Mouse (Mus musculus): ENCODE data around the gene Tulp2. TPM values are rescaled to one million over a fixed set of nuclear protein-coding genes. Genes with fewer than 3 reads are reported as not detected.

Tulp2 gene
- polyA plus RNA-seq, 1 experiment, result 0.06 TPM

DNA sequence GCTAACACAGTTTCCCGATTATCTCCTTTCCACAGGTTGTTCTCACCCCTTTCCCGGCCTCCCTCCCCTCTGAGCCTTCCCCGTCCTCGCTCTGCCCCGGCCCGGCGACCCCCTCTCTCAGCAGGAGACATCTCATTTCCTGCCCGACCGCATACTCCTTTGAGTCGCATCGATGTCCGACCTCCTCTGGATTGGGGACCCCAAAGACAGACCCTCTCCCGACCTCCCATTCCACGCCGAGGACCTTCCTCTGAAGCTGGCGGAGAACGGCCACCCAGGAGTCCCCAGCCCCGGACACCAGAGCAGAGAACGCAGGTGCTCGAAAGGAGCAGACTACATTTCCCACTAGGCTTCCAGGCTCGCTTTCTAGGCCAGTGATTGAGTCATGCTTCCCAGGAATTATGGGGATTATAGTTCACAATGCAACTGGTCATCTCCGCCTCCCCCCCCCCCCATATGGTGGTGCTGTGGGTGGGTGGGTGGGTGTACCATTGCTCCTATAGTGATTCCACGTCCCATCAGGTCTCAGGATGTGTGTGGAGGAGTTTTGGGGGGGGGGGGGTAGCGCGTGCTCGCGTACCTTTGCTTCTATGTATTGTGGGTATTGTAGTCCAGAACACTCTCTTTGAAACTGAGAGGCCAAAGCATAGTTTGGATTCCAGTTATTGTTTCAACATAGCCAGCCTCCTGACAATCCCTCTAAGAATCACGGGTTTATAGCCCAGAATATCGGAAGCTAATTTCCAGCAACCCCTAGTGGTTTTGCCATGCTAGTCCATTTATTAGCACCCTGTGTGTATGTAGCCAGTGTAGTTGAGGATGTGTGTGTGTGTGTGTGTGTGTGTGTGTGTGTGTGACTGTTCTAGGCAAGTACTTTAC lies 56.7 kb downstream of the Tulp2 start:
- no peaks in the 10 kb centered on the region for H3K36me3 ChIP-seq (ENCODE audit: control insufficient read depth, insufficient read depth)
- H3K4me2 ChIP-seq (ENCODE audit: low read depth), result no peak overlapping the region
- H3K4me3 ChIP-seq, result no peak overlapping the region
- TF ChIP-seq POLR2A (IDR thresholded peaks at IDR 0.05; ENCODE audit: insufficient read length, low read depth) (no peak), USF1 (IDR thresholded peaks at IDR 0.05; ENCODE audit: low read depth) (no peak), MYOD1 (IDR thresholded peaks at IDR 0.05; ENCODE audit: control insufficient read depth in 1 of 3, insufficient read length in 2 of 3, low read depth in 2 of 3) (no peak), SRF (IDR thresholded peaks at IDR 0.05; ENCODE audit: control insufficient read depth, insufficient read length, low read depth) (no peak), E2F4 (IDR thresholded peaks at IDR 0.05; ENCODE audit: insufficient read depth) (no peak), REST (IDR thresholded peaks at IDR 0.05; ENCODE audit: insufficient read depth, insufficient read length) (no peak), TCF3 (IDR thresholded peaks at IDR 0.05; ENCODE audit: insufficient read length, low read depth) (no peak), MAX (IDR thresholded peaks at IDR 0.05; ENCODE audit: low read depth) (no peak), CEBPB (IDR thresholded peaks at IDR 0.05; ENCODE audit: insufficient read depth, poor library complexity, severe bottlenecking) (no peak), MYOG (IDR thresholded peaks at IDR 0.05; ENCODE audit: control insufficient read depth in 1 of 3, insufficient read depth in 1 of 3, insufficient read length in 2 of 3, low read depth in 2 of 3) (no peak), POLR2AphosphoS2 (IDR thresholded peaks at IDR 0.05; ENCODE audit: insufficient read length, low read depth) (no peak), TCF12 (IDR thresholded peaks at IDR 0.05; ENCODE audit: insufficient read depth, poor library complexity, severe bottlenecking) (no peak)
- no peaks in the 10 kb centered on the region for H3K27me3 ChIP-seq (ENCODE audit: control insufficient read depth, insufficient read depth, insufficient read length)
- no peaks in the 10 kb centered on the region for H3K79me2 ChIP-seq (ENCODE audit: control insufficient read depth, insufficient read depth)
- H3ac ChIP-seq (ENCODE audit: control insufficient read depth, insufficient read length), result no peak overlapping the region

DNA sequence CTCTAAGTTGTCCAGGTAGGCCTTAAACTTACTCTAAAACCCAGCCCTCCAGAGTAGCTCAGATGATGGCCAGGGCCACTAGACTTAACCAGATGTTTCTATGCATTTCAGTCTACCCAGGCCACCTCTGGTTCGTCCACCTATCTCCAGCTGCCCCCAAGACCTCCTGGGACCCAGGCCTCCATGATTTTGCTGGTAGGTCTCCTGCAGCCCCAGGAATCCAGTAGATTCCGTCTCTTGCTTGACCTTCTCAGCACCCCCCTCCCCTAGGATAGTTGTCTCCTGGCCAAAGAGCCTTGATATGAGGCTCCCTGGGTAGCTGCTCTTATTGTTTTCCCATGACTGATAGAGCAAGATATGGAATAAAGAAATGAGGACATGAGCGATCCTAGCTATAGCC lies 57.4 kb downstream of the Tulp2 start:
- TF ChIP-seq TCF12 (IDR thresholded peaks at IDR 0.05; ENCODE audit: insufficient read depth, poor library complexity, severe bottlenecking) (no peak), MYOD1 (IDR thresholded peaks at IDR 0.05; ENCODE audit: control insufficient read depth in 1 of 3, insufficient read length in 2 of 3, low read depth in 2 of 3) (no peak)
- H3K4me3 ChIP-seq, result no peak overlapping the region
- H3K4me2 ChIP-seq (ENCODE audit: low read depth), result no peak overlapping the region
- no peaks in the 10 kb centered on the region for H3K27me3 ChIP-seq (ENCODE audit: control insufficient read depth, insufficient read depth, insufficient read length)
- no peaks in the 10 kb centered on the region for H3K79me2 ChIP-seq (ENCODE audit: control insufficient read depth, insufficient read depth)
- no peak overlapping the region for H3ac ChIP-seq (ENCODE audit: control insufficient read depth, insufficient read length)
- H3K36me3 ChIP-seq (ENCODE audit: control insufficient read depth, insufficient read depth), result no peaks in the 10 kb centered on the region

DNA sequence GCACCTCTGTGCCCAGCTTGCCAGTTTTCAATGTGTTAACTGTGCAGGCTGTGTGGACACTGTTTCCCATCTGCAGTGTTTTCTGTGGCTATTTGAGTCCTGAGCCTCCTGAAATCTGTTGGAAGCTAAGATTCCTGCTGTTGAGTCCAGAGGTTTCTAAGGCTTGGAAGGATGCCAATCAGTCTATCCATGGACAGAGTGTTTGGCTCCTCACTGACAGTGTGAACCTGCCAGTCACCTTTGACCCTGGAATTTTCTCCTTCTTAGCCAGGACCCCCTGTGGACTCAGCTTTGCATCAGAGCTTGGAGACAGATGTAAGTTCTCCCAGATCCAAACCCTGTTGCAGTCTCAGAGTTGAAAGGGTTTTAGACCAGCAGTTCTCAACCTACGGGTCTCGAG lies 58.5 kb downstream of the Tulp2 start:
- no peaks in the 10 kb centered on the region for H3K79me2 ChIP-seq (ENCODE audit: control insufficient read depth, insufficient read depth)
- no peak overlapping the region for H3K4me2 ChIP-seq (ENCODE audit: low read depth)
- TF ChIP-seq POLR2A (IDR thresholded peaks at IDR 0.05; ENCODE audit: insufficient read length, low read depth), result no peak
- no peak for TF ChIP-seq E2F4 (IDR thresholded peaks at IDR 0.05; ENCODE audit: insufficient read depth)
- TF ChIP-seq CEBPB (IDR thresholded peaks at IDR 0.05; ENCODE audit: insufficient read depth, poor library complexity, severe bottlenecking), result no peak
- no peak for TF ChIP-seq TCF12 (IDR thresholded peaks at IDR 0.05; ENCODE audit: insufficient read depth, poor library complexity, severe bottlenecking)
- TF ChIP-seq TCF3 (IDR thresholded peaks at IDR 0.05; ENCODE audit: insufficient read length, low read depth), result no peak
- no peak for TF ChIP-seq MYOD1 (IDR thresholded peaks at IDR 0.05; ENCODE audit: control insufficient read depth in 1 of 3, insufficient read length in 2 of 3, low read depth in 2 of 3)
- TF ChIP-seq MAX (IDR thresholded peaks at IDR 0.05; ENCODE audit: low read depth), result no peak
- no peak for TF ChIP-seq POLR2AphosphoS2 (IDR thresholded peaks at IDR 0.05; ENCODE audit: insufficient read length, low read depth)
- TF ChIP-seq MYOG (IDR thresholded peaks at IDR 0.05; ENCODE audit: control insufficient read depth in 1 of 3, insufficient read depth in 1 of 3, insufficient read length in 2 of 3, low read depth in 2 of 3), result no peak
- no peak for TF ChIP-seq REST (IDR thresholded peaks at IDR 0.05; ENCODE audit: insufficient read depth, insufficient read length)
- TF ChIP-seq USF1 (IDR thresholded peaks at IDR 0.05; ENCODE audit: low read depth), result no peak
- TF ChIP-seq SRF (IDR thresholded peaks at IDR 0.05; ENCODE audit: control insufficient read depth, insufficient read length, low read depth), result no peak
- no peak overlapping the region for H3K4me3 ChIP-seq
- H3K36me3 ChIP-seq (ENCODE audit: control insufficient read depth, insufficient read depth), result no peaks in the 10 kb centered on the region
- no peaks in the 10 kb centered on the region for H3K27me3 ChIP-seq (ENCODE audit: control insufficient read depth, insufficient read depth, insufficient read length)
- no peak overlapping the region for H3ac ChIP-seq (ENCODE audit: control insufficient read depth, insufficient read length)

DNA sequence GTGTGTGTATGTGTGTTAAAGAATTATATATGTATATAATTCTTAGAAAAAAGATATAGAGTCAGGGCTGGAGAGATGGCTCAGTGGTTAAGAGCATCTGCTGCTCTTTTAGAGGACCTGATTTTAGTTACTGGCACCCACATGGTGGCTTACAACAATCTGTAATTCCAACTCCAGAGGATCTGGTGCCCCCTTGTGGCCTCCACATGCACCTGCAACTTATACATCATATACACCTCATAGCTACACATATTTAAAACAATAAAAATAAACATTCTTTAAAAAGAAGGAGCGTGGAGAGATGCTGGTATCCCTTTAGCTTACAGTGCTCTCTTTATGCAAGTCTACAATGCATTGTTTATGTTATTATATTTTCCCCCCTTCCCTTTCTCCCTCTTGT lies 62.8 kb downstream of the Tulp2 start:
- H3K27me3 ChIP-seq (ENCODE audit: control insufficient read depth, insufficient read depth, insufficient read length), result no peaks in the 10 kb centered on the region

More for the DNA sequence above, 62.8 kb downstream of the Tulp2 start:
- no peak overlapping the region for H3K4me2 ChIP-seq (ENCODE audit: low read depth)
- no peak overlapping the region for H3ac ChIP-seq (ENCODE audit: control insufficient read depth, insufficient read length)
- no peaks in the 10 kb centered on the region for H3K79me2 ChIP-seq (ENCODE audit: control insufficient read depth, insufficient read depth)
- H3K36me3 ChIP-seq (ENCODE audit: control insufficient read depth, insufficient read depth), result no peaks in the 10 kb centered on the region
- no peak overlapping the region for H3K4me3 ChIP-seq
- TF ChIP-seq TCF3 (IDR thresholded peaks at IDR 0.05; ENCODE audit: insufficient read length, low read depth), result no peak
- TF ChIP-seq CEBPB (IDR thresholded peaks at IDR 0.05; ENCODE audit: insufficient read depth, poor library complexity, severe bottlenecking), result no peak
- no peak for TF ChIP-seq E2F4 (IDR thresholded peaks at IDR 0.05; ENCODE audit: insufficient read depth)
- TF ChIP-seq USF1 (IDR thresholded peaks at IDR 0.05; ENCODE audit: low read depth), result no peak
- TF ChIP-seq MYOD1 (IDR thresholded peaks at IDR 0.05; ENCODE audit: control insufficient read depth in 1 of 3, insufficient read length in 2 of 3, low read depth in 2 of 3), result no peak
- TF ChIP-seq REST (IDR thresholded peaks at IDR 0.05; ENCODE audit: insufficient read depth, insufficient read length), result no peak
- no peak for TF ChIP-seq SRF (IDR thresholded peaks at IDR 0.05; ENCODE audit: control insufficient read depth, insufficient read length, low read depth)
- TF ChIP-seq MYOG (IDR thresholded peaks at IDR 0.05; ENCODE audit: control insufficient read depth in 1 of 3, insufficient read depth in 1 of 3, insufficient read length in 2 of 3, low read depth in 2 of 3), result no peak
- TF ChIP-seq MAX (IDR thresholded peaks at IDR 0.05; ENCODE audit: low read depth), result no peak
- TF ChIP-seq POLR2A (IDR thresholded peaks at IDR 0.05; ENCODE audit: insufficient read length, low read depth), result no peak
- no peak for TF ChIP-seq POLR2AphosphoS2 (IDR thresholded peaks at IDR 0.05; ENCODE audit: insufficient read length, low read depth)
- no peak for TF ChIP-seq TCF12 (IDR thresholded peaks at IDR 0.05; ENCODE audit: insufficient read depth, poor library complexity, severe bottlenecking)
